Mouse (Mus musculus) gastrocnemius, adult 18-20 months (tissue): ENCODE measurements at regions not wholly inside any gene's neighbourhood (a gene's known extent, or its start where the extent isn't known, plus 50 kb on each side); places are given as distances from the start of the nearest gene placed in this dataset.

Experiments used
- DNase-seq: peaks from one replicate; pipeline ENCODE4 v3.0.0; 2021; ENCODE audit warnings: low spot score

GRCm38 (mm10) chr8:79828763-79829542 lies 117.3 kb downstream of the Anapc10 start:
- DNase-seq, result no peak

- DNase-seq, result no peak
Measured at GRCm38 (mm10) chr8:79829543-79829890, 117.9 kb downstream of the Anapc10 start.

GRCm38 (mm10) chr8:79829941-79830633 lies 118.5 kb downstream of the Anapc10 start:
- DNase-seq, result no peak

- DNase-seq, result no peak
Measured at GRCm38 (mm10) chr8:79838961-79839360, 127.3 kb downstream of the Anapc10 start.

- no peak for DNase-seq
Measured at GRCm38 (mm10) chr8:79849982-79850514, 138.4 kb downstream of the Anapc10 start.

- no peak for DNase-seq
Measured at GRCm38 (mm10) chr8:79850519-79850918, 138.9 kb downstream of the Anapc10 start.

- no peak for DNase-seq
Measured at GRCm38 (mm10) chr8:79872416-79873077, 160.9 kb downstream of the Anapc10 start.

GRCm38 (mm10) chr8:79907971-79908370 lies 149.8 kb downstream of the Hhip start:
- peak; percentile 9 for DNase-seq
